Mouse (Mus musculus): ENCODE measurements around the gene Tuba1b. TPM values are rescaled to one million over a fixed set of nuclear protein-coding genes. Genes with fewer than 3 reads are reported as not detected.

Gene Tuba1b
- polyA plus RNA-seq, 1 experiment from 2014 or later = 1,138 TPM

Other genes starting within 250 kb of the Tuba1b start
- gene Ccdc65, start 226.4 kb downstream of the Tuba1b start, polyA plus RNA-seq (2015; fragmentation: Nextera tagmentation; extraction: Ambion mirVana) = 2.3 and 4.3 TPM in 2 replicates
- gene Fkbp11, start 206.4 kb downstream of the Tuba1b start, polyA plus RNA-seq (2015; fragmentation: Nextera tagmentation; extraction: Ambion mirVana) = 3.5 and 3.6 TPM in 2 replicates
- 82.3 and 88.2 TPM in 2 replicates for gene Arf3, start 171.4 kb downstream of the Tuba1b start, polyA plus RNA-seq (2015; fragmentation: Nextera tagmentation; extraction: Ambion mirVana)
- not detected in 2 replicates for gene Wnt10b, start 156.4 kb downstream of the Tuba1b start, polyA plus RNA-seq (2015; fragmentation: Nextera tagmentation; extraction: Ambion mirVana)
- 0.19 and 0.25 TPM in 2 replicates for gene Wnt1, start 144.7 kb downstream of the Tuba1b start, polyA plus RNA-seq (2015; fragmentation: Nextera tagmentation; extraction: Ambion mirVana)
- gene Ddn, start 125.1 kb downstream of the Tuba1b start, polyA plus RNA-seq (2015; fragmentation: Nextera tagmentation; extraction: Ambion mirVana) = 0.46 and 0.47 TPM in 2 replicates
- 89.0 and 91.7 TPM in 2 replicates for gene Prkag1, start 103.0 kb downstream of the Tuba1b start, polyA plus RNA-seq (2015; fragmentation: Nextera tagmentation; extraction: Ambion mirVana)
- 13.9 and 14.3 TPM in 2 replicates for gene Kmt2d, start 63.4 kb downstream of the Tuba1b start, polyA plus RNA-seq (2015; fragmentation: Nextera tagmentation; extraction: Ambion mirVana)
- gene Rhebl1, start 40.0 kb downstream of the Tuba1b start, polyA plus RNA-seq (2015; fragmentation: Nextera tagmentation; extraction: Ambion mirVana) = 42.7 and 46.4 TPM in 2 replicates
- 0.52 and 0.68 TPM in 2 replicates for gene Dhh, start 36.0 kb downstream of the Tuba1b start, polyA plus RNA-seq (2015; fragmentation: Nextera tagmentation; extraction: Ambion mirVana)
- 43.2 and 45.2 TPM in 2 replicates for gene Lmbr1l, start 16.3 kb downstream of the Tuba1b start, polyA plus RNA-seq (2015; fragmentation: Nextera tagmentation; extraction: Ambion mirVana)
- gene Gm49450, start 19.0 kb upstream of the Tuba1b start, polyA plus RNA-seq (2015; fragmentation: Nextera tagmentation; extraction: Ambion mirVana) = not detected in 2 replicates
- 14,933 and 15,115 TPM in 2 replicates for gene Tuba1a, start 19.1 kb upstream of the Tuba1b start, polyA plus RNA-seq (2015; fragmentation: Nextera tagmentation; extraction: Ambion mirVana)
- gene Tuba1c, start 95.3 kb upstream of the Tuba1b start, polyA plus RNA-seq (2015; fragmentation: Nextera tagmentation; extraction: Ambion mirVana) = 45.7 and 53.5 TPM in 2 replicates
- gene Prph, start 120.6 kb upstream of the Tuba1b start, polyA plus RNA-seq (2015; fragmentation: Nextera tagmentation; extraction: Ambion mirVana) = 0.97 and 1.3 TPM in 2 replicates
- gene Troap, start 140.0 kb upstream of the Tuba1b start, polyA plus RNA-seq (2015; fragmentation: Nextera tagmentation; extraction: Ambion mirVana) = 19.8 and 24.8 TPM in 2 replicates
- 0.28 and 0.33 TPM in 2 replicates for gene C1ql4, start 153.3 kb upstream of the Tuba1b start, polyA plus RNA-seq (2015; fragmentation: Nextera tagmentation; extraction: Ambion mirVana)
- 0.46 and 0.53 TPM in 2 replicates for gene Dnajc22, start 158.6 kb upstream of the Tuba1b start, polyA plus RNA-seq (2015; fragmentation: Nextera tagmentation; extraction: Ambion mirVana)
- gene Spats2, start 191.4 kb upstream of the Tuba1b start, polyA plus RNA-seq (2015; fragmentation: Nextera tagmentation; extraction: Ambion mirVana) = 42.9 and 43.7 TPM in 2 replicates